Mouse (Mus musculus) forebrain, embryonic 11.5 days (tissue): ENCODE measurements around the gene Rab38. TPM values are rescaled to one million over a fixed set of nuclear protein-coding genes. Genes with fewer than 3 reads are reported as not detected.

ENCODE experiments used
- polyA plus RNA-seq: library from polyadenylated mRNA; unstranded; fragments of >200 nt; fragmentation: Nextera tagmentation; extraction: Ambion mirVana; gene quantifications from 2 replicates; pipeline ENCODE4 v1.2.1, GENCODE M21; 2014

The Rab38 gene
- polyA plus RNA-seq, 1 experiment from 2014 or later = 2.9 TPM

Other genes with a start within 250 kb of the Rab38 start
- gene Ctsc, start 152.2 kb upstream of the Rab38 start, polyA plus RNA-seq = 18.3 and 19.6 TPM in 2 replicates